Mouse (Mus musculus): ENCODE results near the gene Cnih4.

The Cnih4 gene

GRCm38 (mm10) chr1:181143950-181144836 is at the start of gene Cnih4, which contains the start of gene Nvl:
TSS of gene Cnih4 (plus strand) at chr1:181144693.
TSS of gene Nvl (minus strand) at chr1:181144204.
- DNase-seq, result peak; percentile 94 to 97

GRCm38 (mm10) chr1:181117112-181117511 is 27.4 kb upstream of the Cnih4 start:
- no peak for DNase-seq

DNA sequence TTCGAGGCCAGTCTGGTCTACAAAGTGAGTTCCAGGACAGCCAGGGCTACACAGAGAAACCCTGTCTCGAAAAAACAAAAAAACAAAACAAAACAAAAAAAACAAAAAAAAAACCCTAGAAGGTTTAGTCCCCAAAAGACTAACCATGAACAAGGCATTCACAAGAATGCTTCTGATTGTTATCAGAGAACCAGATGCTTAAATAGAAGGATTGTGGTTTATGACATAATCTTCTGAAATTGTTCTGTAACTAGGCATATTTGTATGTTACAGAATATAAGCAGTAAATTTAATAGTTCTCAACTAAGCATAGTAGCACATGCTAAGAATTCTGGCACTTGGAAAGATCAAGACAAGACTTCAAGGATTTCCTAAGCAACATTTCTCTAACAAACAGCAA is 20.3 kb upstream of the Cnih4 start:
- no peak for DNase-seq

- DNase-seq, result no peak
These were observed 18.6 kb upstream of the Cnih4 start for GRCm38 (mm10) chr1:181125916-181126315.

DNA sequence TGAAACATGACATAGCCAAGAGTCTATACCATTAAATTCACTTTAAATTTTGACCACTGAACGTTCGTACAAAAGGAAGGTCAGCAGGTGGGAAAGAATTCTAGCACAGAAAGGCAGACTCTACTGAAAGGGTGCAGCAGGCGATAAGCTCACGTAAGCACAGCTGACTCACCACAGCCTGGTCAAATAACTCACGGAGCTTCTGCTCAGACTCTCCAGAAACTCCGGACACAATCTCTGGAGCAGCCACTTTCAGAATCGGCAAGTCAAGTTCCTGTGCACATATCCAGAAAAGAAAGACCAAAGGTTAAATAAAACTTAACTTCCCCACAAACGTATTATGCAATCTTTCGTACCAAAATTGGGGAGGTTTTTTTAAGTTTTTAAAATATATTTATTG is 17.7 kb upstream of the Cnih4 start:
- DNase-seq, result no peak

GRCm38 (mm10) chr1:181131915-181132314 is 12.6 kb upstream of the Cnih4 start:
- no peak for DNase-seq

- no peak for DNase-seq
These were observed 5.8 kb upstream of the Cnih4 start for GRCm38 (mm10) chr1:181138730-181139129.

GRCm38 (mm10) chr1:181143609-181143949 is 914 bp upstream of the Cnih4 start:
- no peak for DNase-seq

DNA sequence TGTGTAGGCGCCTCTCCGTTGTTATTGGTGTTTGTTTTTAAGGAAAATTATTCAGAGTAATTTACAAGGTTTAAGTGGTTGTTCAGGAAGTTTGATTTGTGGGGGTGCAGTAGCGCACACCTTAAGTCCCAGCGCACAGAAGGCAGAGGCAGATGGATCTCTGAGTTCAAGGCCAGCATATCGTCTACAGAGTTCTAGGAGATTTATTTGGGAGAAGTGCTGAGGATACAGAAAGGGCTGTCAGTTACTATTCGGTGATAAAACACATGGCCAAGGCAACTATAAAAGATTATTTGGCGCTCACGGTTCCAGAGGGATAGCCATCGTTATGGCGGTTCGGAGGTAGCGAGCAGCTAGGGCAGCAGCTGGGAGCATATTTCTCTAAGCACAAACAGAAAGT is 473 bp downstream of the Cnih4 start:
- no peak for DNase-seq

DNA sequence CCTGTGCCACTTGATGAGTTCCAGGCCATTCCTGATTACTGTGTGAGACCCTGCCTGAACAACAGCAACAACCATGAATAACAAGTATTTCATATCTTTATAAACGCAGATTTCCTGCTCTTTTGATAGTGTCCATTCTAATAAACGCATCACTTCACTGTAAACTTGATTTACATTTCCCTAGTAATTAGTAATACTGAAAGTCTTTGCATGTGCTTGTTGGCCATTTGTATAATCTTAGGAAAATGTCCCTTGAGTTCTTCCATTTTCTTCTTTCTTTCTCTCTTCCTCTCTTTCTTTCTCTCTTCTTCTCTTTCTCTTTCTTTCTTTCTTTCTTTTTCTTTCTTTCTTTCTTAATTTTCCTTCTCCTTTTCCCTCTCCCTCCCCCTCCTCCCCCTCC is 1.7 kb downstream of the Cnih4 start:
- DNase-seq, result no peak

DNA sequence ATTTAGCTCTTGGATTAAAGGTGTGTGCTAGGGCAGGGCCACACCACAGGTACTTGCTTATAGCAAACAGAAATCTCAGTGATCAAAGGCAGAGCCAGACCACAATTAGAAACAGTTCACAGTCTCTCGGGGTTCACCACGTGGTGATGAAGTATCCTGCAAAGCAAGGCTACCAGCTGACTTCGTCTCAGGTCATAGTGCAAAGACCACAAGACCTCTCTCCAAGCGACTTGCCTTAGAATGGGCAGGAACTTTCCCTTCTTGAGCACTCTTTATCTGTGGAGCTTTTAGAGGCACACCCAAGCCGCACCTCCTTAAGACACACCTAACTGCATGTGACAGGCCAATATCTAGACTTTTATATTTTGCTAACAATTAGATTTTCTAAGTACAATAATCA is 4.0 kb downstream of the Cnih4 start:
- DNase-seq, result peak; percentile 57 to 75

GRCm38 (mm10) chr1:181149373-181150017 is 5.0 kb downstream of the Cnih4 start:
- DNase-seq, result no peak

DNA sequence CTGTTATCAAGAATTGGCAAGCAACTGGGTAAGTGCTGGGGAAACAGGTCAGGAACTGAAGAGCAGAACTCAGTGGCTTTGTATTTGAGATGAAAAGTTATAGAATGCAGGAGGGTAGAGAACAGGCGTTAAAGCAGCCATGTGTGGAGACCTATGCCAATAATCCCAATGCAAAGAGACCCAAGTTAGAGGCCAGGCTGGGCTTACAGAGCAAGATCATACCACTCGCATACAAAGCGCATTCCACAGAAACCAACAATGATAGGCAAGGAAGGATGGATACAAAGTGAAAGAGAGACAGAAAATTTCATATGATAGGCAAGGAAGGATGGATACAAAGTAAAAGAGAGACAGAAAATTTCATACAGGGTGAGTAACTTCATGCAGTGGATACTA is 5.9 kb downstream of the Cnih4 start:
- no peak for DNase-seq

DNA sequence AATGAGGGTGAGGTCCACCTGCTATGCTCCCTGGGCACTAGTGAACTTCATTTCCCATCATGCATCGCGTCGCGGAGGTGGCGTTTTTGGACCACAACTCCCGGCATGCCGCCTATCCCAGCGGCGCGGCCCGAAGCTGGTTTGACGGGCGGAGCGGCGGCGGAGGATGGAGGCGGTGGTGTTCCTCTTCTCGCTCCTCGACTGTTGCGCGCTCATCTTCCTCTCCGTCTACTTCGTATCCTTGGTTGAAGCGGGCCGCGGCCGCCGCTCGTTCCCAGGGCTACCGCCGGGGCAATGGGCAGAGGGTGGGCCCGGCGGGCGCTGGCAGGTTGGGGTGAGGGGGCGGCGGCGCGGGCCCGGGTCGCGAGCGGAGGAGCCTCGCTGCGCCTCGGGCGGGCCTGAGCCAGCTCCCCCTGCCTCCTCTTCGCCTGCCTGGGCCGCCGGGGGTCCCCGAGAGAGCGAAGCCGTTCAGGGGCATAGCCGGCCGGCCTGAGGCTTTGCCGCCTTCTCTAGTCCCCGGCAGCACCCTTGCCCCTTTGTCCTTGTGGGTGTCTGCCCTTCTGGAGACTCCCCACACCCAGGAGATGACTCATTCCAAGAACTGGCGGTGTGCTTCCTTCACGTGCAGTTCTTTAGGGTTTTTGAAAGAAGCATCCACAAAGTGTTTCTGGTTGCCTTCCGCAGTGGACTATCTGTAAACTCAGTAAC is 6.5 kb downstream of the Cnih4 start:
- DNase-seq, result peak; percentile 95 to 96

DNA sequence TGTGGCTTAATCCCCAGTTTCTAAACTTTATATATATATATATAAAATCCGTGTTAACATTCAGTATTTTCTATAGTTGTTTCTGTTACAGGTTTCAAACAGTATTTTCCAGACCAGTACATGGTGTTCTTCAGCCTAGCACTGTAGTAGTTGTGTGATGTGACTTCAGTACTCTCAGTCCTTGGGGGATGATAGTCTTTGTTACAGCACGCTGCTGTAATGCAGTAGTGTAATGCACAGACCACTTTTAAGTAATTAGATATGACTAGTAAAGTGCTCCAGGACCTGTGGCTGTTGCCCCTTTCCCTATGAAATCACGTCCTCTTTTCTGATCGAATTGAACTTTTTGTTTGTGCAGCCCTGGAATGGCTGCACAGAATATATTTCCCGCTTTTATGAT is 7.0 kb downstream of the Cnih4 start:
- DNase-seq, result no peak

- no peak for DNase-seq
These were observed 23.3 kb downstream of the Cnih4 start for GRCm38 (mm10) chr1:181167816-181168215.

DNA sequence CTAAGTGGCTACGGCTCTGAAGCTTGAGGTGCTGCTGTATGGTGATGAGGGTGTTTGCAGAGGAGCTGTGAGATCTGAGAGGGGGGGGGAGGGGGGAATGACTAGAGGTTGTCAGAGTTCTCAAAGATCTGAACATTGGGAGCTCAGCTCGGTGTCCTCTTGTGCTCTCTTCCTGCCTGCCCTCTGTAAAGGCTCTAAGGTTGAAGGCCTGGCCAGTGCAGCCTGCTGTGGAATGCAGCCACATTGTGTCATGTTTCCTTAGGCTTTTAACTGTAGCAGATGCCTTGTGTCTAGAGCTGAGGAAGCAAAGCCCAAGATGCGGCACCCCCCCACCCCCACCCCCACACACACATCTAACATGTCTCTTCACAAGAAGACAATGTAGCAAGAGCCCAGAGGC is 23.9 kb downstream of the Cnih4 start:
- DNase-seq, result no peak

GRCm38 (mm10) chr1:181170210-181170609 is 25.7 kb downstream of the Cnih4 start:
- no peak for DNase-seq

- no peak for DNase-seq
These were observed 44.4 kb downstream of the Cnih4 start for GRCm38 (mm10) chr1:181188925-181189324.

DNA sequence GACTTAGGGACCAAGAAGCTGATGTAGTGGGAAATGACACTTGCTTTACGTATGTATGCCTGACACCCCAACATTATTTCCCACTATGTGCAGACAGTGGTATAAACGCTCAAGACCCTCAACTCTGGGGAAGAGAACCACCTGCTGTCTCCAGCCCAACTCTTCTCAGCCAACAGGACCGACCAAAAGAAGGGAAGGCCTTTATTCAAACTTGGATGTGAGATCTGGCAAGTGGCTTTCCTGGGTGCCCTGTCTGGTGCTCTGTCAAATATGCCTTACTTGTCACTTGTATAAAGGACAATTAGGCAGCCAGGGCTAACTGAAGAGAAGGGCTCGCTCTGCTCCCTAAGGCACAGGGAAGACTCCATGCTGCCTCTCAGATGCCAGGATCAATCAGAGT is 55.0 kb downstream of the Cnih4 start:
- no peak for DNase-seq

DNA sequence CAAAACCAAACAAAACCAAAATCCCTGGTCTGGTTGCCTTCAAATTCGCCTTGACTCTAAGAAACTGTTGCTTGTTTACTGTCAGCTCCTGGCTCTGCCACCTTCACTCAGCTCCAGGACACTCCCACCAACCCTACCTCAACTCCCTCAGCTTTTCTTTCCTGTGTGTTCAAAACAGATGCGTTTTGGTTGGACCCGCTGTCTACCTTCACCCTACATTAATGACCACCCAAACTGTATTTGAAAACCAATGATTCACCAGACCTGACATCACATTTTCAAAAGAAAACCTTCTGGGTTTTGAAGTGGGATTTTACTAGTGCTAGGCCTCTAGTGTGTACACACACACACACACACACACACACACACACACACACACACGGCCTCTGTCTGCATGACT is 65.7 kb downstream of the Cnih4 start:
- DNase-seq, result no peak

GRCm38 (mm10) chr1:181210601-181211402 is 66.3 kb downstream of the Cnih4 start:
- DNase-seq, result peak; percentile 46 to 68

- peak in 1 of 2 experiments; percentile 58 for DNase-seq
These were observed 67.0 kb downstream of the Cnih4 start for GRCm38 (mm10) chr1:181211403-181211919.

All from kidney, postnatal 25 days (tissue).